In genomic region chr3:84257989-84258517, GRCm38 (mm10) we compare ENCODE assay signal across 8 mouse cellular contexts. TPM values are rescaled to one million over a fixed set of nuclear protein-coding genes. Genes with fewer than 3 reads are reported as not detected.
A peak's percentile ranks its signal among the peaks of the same experiment; 100 is the strongest.
DNase-seq lines count a peak whose midpoint lies in the region; ATAC-seq and TF ChIP-seq lines count a peak whose summit lies in the region.

No protein-coding gene starts in this region.

- H3K4me3 ChIP-seq in kidney, adult 2 months (ENCODE audit: insufficient read depth, low read depth, low read length), result peak overlapping the region; percentile 11; the same call in 1 of the 2 replicates
- peak overlapping the region; percentile 76 for H3K4me3 ChIP-seq in forebrain, embryonic 16.5 days (replicated peaks; ENCODE audit: low read length)
- peak overlapping the region; percentile 58 for H3K4me3 ChIP-seq in limb, embryonic 13.5 days
- H3K4me3 ChIP-seq in olfactory bulb, adult 2 months (ENCODE audit: insufficient read depth, low read depth, low read length), result peak overlapping the region; percentile 20

- H3K4me2 ChIP-seq in forebrain, embryonic 16.5 days (ENCODE audit: low read length), result peak overlapping the region; percentile 66
- H3K4me2 ChIP-seq in limb, embryonic 13.5 days (replicated peaks), result peak overlapping the region; percentile 96

- no peaks in the 10 kb centered on the region for H3K9me3 ChIP-seq in forebrain, embryonic 16.5 days (ENCODE audit: control insufficient read depth, low read length)
- H3K9me3 ChIP-seq in limb, embryonic 13.5 days, result no peaks in the 10 kb centered on the region

- H3K4me1 ChIP-seq in kidney, adult 2 months (ENCODE audit: control insufficient read depth, insufficient read depth, low read length), result peaks cover 12% of the 10 kb centered on the region; the same call in 1 of the 2 replicates
- H3K4me1 ChIP-seq in forebrain, embryonic 16.5 days (replicated peaks; ENCODE audit: control insufficient read depth, insufficient read depth, low read length), result peaks cover 63% of the 10 kb centered on the region
- peaks cover 31% of the 10 kb centered on the region for H3K4me1 ChIP-seq in limb, embryonic 13.5 days
- peaks cover 2% of the 10 kb centered on the region; the same call in 1 of the 2 replicates for H3K4me1 ChIP-seq in olfactory bulb, adult 2 months (ENCODE audit: control insufficient read depth, insufficient read depth, low read length)

- DNase-seq in kidney, adult 2 months, result peak; percentile 41
- no peak for DNase-seq in kidney, adult 18-20 months
- DNase-seq in gastrocnemius, postnatal 25 days, result no peak
- DNase-seq in cerebellum, adult 9-11 months, result no peak
- DNase-seq in thymus, postnatal 0 days (ENCODE audit: low spot score), result no peak

- peak overlapping the region; percentile 96 for H3K9ac ChIP-seq in forebrain, embryonic 16.5 days (replicated peaks; ENCODE audit: low read depth, low read length)
- no peak overlapping the region for H3K9ac ChIP-seq in limb, embryonic 13.5 days

- H3K27ac ChIP-seq in kidney, adult 2 months (ENCODE audit: insufficient read depth, low read depth, low read length), result no peak overlapping the region
- peak overlapping the region; percentile 97 for H3K27ac ChIP-seq in forebrain, embryonic 16.5 days (ENCODE audit: low read length)
- H3K27ac ChIP-seq in limb, embryonic 13.5 days, result no peak overlapping the region
- H3K27ac ChIP-seq in olfactory bulb, adult 2 months (ENCODE audit: insufficient read depth, low read depth, low read length), result no peak overlapping the region

- ATAC-seq in forebrain, embryonic 16.5 days, result no peak
- ATAC-seq in limb, embryonic 13.5 days (ENCODE audit: low FRiP score, low read depth), result 0 out of 2 replicates have a peak, but pooled peaks have one; percentile 30

- WGBS in kidney, adult 2 months, result 40% methylated on average over 10 of the region's 10 CpGs
- 22% methylated on average over 10 of the region's 10 CpGs for WGBS in forebrain, embryonic 16.5 days
- WGBS in limb, embryonic 13.5 days, result 17% methylated on average over 10 of the region's 10 CpGs
- WGBS in olfactory bulb, adult 2 months, result 30% methylated on average over 10 of the region's 10 CpGs

- TF ChIP-seq CTCF in kidney, adult 2 months (conservative IDR thresholded peaks at IDR 0.05; ENCODE audit: insufficient read depth, insufficient read length, low read depth, low read length), result no peak
- no peak for TF ChIP-seq CTCF in olfactory bulb, adult 2 months (IDR thresholded peaks at IDR 0.05; ENCODE audit: insufficient read depth, low read depth, low read length)

- H3K27me3 ChIP-seq in kidney, adult 2 months (replicated peaks; ENCODE audit: control insufficient read depth, insufficient read depth, low read length), result no peaks in the 10 kb centered on the region
- H3K27me3 ChIP-seq in forebrain, embryonic 16.5 days (replicated peaks; ENCODE audit: control insufficient read depth, insufficient read depth, low read length), result no peaks in the 10 kb centered on the region
- peaks cover 37% of the 10 kb centered on the region for H3K27me3 ChIP-seq in limb, embryonic 13.5 days

- no peak for TF ChIP-seq POLR2A in kidney, adult 2 months (IDR thresholded peaks at IDR 0.05; ENCODE audit: low read depth, low read length)
- no peak for TF ChIP-seq POLR2A in olfactory bulb, adult 2 months (IDR thresholded peaks at IDR 0.05; ENCODE audit: insufficient read depth, low read depth, low read length)

- no peaks in the 10 kb centered on the region for H3K36me3 ChIP-seq in kidney, adult 2 months (ENCODE audit: control insufficient read depth, insufficient read depth, low read length)
- no peaks in the 10 kb centered on the region for H3K36me3 ChIP-seq in forebrain, embryonic 16.5 days (ENCODE audit: control insufficient read depth, insufficient read depth)
- no peaks in the 10 kb centered on the region for H3K36me3 ChIP-seq in limb, embryonic 13.5 days

RNA-seq across cellular contexts. Expression of gene Trim2, which starts 48.6 kb away (rescaled TPM):
- polyA plus RNA-seq in kidney, adult 2 months (2012; rRNA removed), result 44.5 and 49.2 TPM in 2 replicates
- polyA plus RNA-seq in forebrain, embryonic 16.5 days (2015; fragmentation: Nextera tagmentation; extraction: Ambion mirVana), result 195 and 201 TPM in 2 replicates
- 19.7 and 20.9 TPM in 2 replicates for polyA plus RNA-seq in limb, embryonic 13.5 days (2015; fragmentation: Nextera tagmentation; extraction: Ambion mirVana)
- polyA plus RNA-seq in olfactory bulb, adult 2 months (2012; ENCODE audit: insufficient read depth, insufficient read length, low replicate concordance, missing spikeins), result 128 TPM in 1 of 2 replicates, not detected in the other
- 1 to 10 TPM; 2.7 to 3.3 TPM for total RNA-seq in gastrocnemius, postnatal 25 days (2021)
- polyA plus RNA-seq in thymus, postnatal 0 days (2015; fragmentation: Nextera tagmentation; extraction: Ambion mirVana), result 1.3 and 1.9 TPM in 2 replicates

Comparison
In these comparisons a context has a peak if more than half of its experiments do, and no peak if none do; other contexts are left out.
1. H3K4me3 ChIP-seq: peak in every context shown above with its lines; median percentile 76 in forebrain, embryonic 16.5 days; 58 in limb, embryonic 13.5 days; 20 in olfactory bulb, adult 2 months; 11 in kidney, adult 2 months.